Mouse (Mus musculus): Measurements from ENCODE around the gene Mocs2. TPM values are rescaled to one million over a fixed set of nuclear protein-coding genes. Genes with fewer than 3 reads are reported as not detected.

Gene Mocs2
- 10 to 100 TPM; 31.9 to 42.1 TPM for total RNA-seq (2021)

GRCm38 (mm10) chr13:114817751-114818360, at the start of gene Mocs2:
Gene Mocs2 (plus strand): TSS chr13:114818236.
- peak; percentile 94 to 97 for DNase-seq
- intact Hi-C loops (cut with DNase I), result loop anchor here (5.0 kb wide), 1 partner anchor 269 kb away; no protein-coding TSS in a partner anchor

GRCm38 (mm10) chr13:114791511-114791910, 26.5 kb upstream of the Mocs2 start:
- intact Hi-C loops (cut with DNase I), result no loop called here
- no peak for DNase-seq

- peak; percentile 37 to 55 for DNase-seq
- intact Hi-C loops (cut with DNase I), result loop anchor here (2.0 kb wide), 2 partner anchors 917 to 925 kb away; no protein-coding TSS in a partner anchor
Measured at GRCm38 (mm10) chr13:114793250-114794030, 24.6 kb upstream of the Mocs2 start.

- DNase-seq, result no peak
- intact Hi-C loops (cut with DNase I), result no loop called here
Measured at GRCm38 (mm10) chr13:114801857-114802256, 16.2 kb upstream of the Mocs2 start.

- DNase-seq, result no peak
- intact Hi-C loops (cut with DNase I), result no loop called here
Measured at GRCm38 (mm10) chr13:114802971-114803370, 15.1 kb upstream of the Mocs2 start.

GRCm38 (mm10) chr13:114809624-114810210, 8.3 kb upstream of the Mocs2 start:
- intact Hi-C loops (cut with DNase I), result no loop called here
- no peak for DNase-seq

- intact Hi-C loops (cut with DNase I), result loop anchor here (5.0 kb wide), 1 partner anchor 269 kb away; no protein-coding TSS in a partner anchor
- no peak for DNase-seq
Measured at GRCm38 (mm10) chr13:114818513-114818912, 477 bp downstream of the Mocs2 start.

GRCm38 (mm10) chr13:114822871-114823270, 4.8 kb downstream of the Mocs2 start:
- DNase-seq, result no peak
- intact Hi-C loops (cut with DNase I), result no loop called here

GRCm38 (mm10) chr13:114825377-114825855, 7.4 kb downstream of the Mocs2 start:
- DNase-seq, result no peak
- intact Hi-C loops (cut with DNase I), result no loop called here

- no peak for DNase-seq
- intact Hi-C loops (cut with DNase I), result loop anchor here (5.0 kb wide), 3 partner anchors 66 to 396 kb away; partner anchors contain the start of genes Gm49395 and Itga1
Measured at GRCm38 (mm10) chr13:114831367-114831833, 13.4 kb downstream of the Mocs2 start.

- intact Hi-C loops (cut with DNase I), result loop anchor here (1.0 to 5.0 kb wide), 4 partner anchors 65 to 395 kb away; partner anchors contain the start of genes Gm49395 and Itga1
- no peak for DNase-seq
Measured at GRCm38 (mm10) chr13:114832761-114833160, 14.7 kb downstream of the Mocs2 start.

GRCm38 (mm10) chr13:114833351-114833750, 15.3 kb downstream of the Mocs2 start:
- DNase-seq, result no peak
- intact Hi-C loops (cut with DNase I), result loop anchor here (1.0 to 5.0 kb wide), 4 partner anchors 64 to 394 kb away; partner anchors contain the start of genes Gm49395 and Itga1

GRCm38 (mm10) chr13:114834580-114834979, 16.5 kb downstream of the Mocs2 start:
- no peak for DNase-seq
- intact Hi-C loops (cut with DNase I), result loop anchor here (5.0 kb wide), 3 partner anchors 63 to 393 kb away; partner anchors contain the start of genes Gm49395 and Itga1

- no peak for DNase-seq
- intact Hi-C loops (cut with DNase I), result no loop called here
Measured at GRCm38 (mm10) chr13:114837061-114837460, 19.0 kb downstream of the Mocs2 start.

- DNase-seq, result peak; percentile 61 to 69
- intact Hi-C loops (cut with DNase I), result no loop called here
Measured at GRCm38 (mm10) chr13:114838535-114838990, 20.5 kb downstream of the Mocs2 start.

- DNase-seq, result no peak
- intact Hi-C loops (cut with DNase I), result no loop called here
Measured at GRCm38 (mm10) chr13:114839098-114839497, 21.1 kb downstream of the Mocs2 start.

GRCm38 (mm10) chr13:114840545-114840944, 22.5 kb downstream of the Mocs2 start:
- DNase-seq, result no peak

GRCm38 (mm10) chr13:114843318-114843717, 25.3 kb downstream of the Mocs2 start:
- intact Hi-C loops (cut with DNase I), result no loop called here
- no peak for DNase-seq

More at GRCm38 (mm10) chr13:114840545-114840944, 22.5 kb downstream of the Mocs2 start:
- intact Hi-C loops (cut with DNase I), result no loop called here

- DNase-seq, result no peak
- intact Hi-C loops (cut with DNase I), result no loop called here
Measured at GRCm38 (mm10) chr13:114845804-114846203, 27.8 kb downstream of the Mocs2 start.

GRCm38 (mm10) chr13:114848945-114849344, 30.9 kb downstream of the Mocs2 start:
- DNase-seq, result no peak
- intact Hi-C loops (cut with DNase I), result no loop called here

All from heart, postnatal 36 days (tissue).